Mouse (Mus musculus) intestine, embryonic 16.5 days (tissue): ENCODE results near the gene Atg13. TPM values are rescaled to one million over a fixed set of nuclear protein-coding genes. Genes with fewer than 3 reads are reported as not detected.
A peak's percentile ranks its signal among the peaks of the same experiment; 100 is the strongest.

ENCODE experiments used
- ATAC-seq: fragments of 200-750 bp; cut with Nextera tagmentation; 2 replicates; pipeline ENCODE4 v1.8.0; 2017; ENCODE audit warnings: moderate TSS enrichment, moderate library complexity
- H3K27ac ChIP-seq: fragments of 300-500 bp; sonication (generic); 2 replicates; pipeline ENCODE4 v1.5.1; 2014; ENCODE audit warnings: mild to moderate bottlenecking, low read length
- H3K27me3 ChIP-seq: fragments of 300-500 bp; sonication (generic); replicated peaks from 2 replicates; pipeline ENCODE4 v1.6.1; 2014; ENCODE audit warnings: low read length, control low read depth, mixed read lengths; ENCODE audit not compliant: control insufficient read depth, insufficient read depth
- H3K36me3 ChIP-seq: fragments of 300-500 bp; sonication (generic); 2 replicates; pipeline ENCODE4 v1.6.1; 2014; ENCODE audit warnings: low read length, control low read depth; ENCODE audit not compliant: control insufficient read depth, insufficient read depth
- H3K4me1 ChIP-seq: fragments of 300-500 bp; sonication (generic); 2 replicates; pipeline ENCODE4 v1.6.1; 2014; ENCODE audit warnings: low read length, control low read depth, mixed read lengths; ENCODE audit not compliant: control insufficient read depth, insufficient read depth
- H3K4me2 ChIP-seq: fragments of 300-500 bp; sonication (generic); 2 replicates; pipeline ENCODE4 v1.6.1; 2014; ENCODE audit warnings: low read depth, low read length, control low read depth
- H3K4me3 ChIP-seq: fragments of 300-500 bp; sonication (generic); 2 replicates; pipeline ENCODE4 v1.5.1; 2014; ENCODE audit warnings: mild to moderate bottlenecking, low read length
- H3K9ac ChIP-seq: fragments of 300-500 bp; sonication (generic); 2 replicates; pipeline ENCODE4 v1.6.1; 2014; ENCODE audit warnings: low read depth, low read length
- H3K9me3 ChIP-seq: fragments of 300-500 bp; sonication (generic); 2 replicates; pipeline ENCODE4 v1.6.1; 2016; ENCODE audit warnings: low read length, control low read depth; ENCODE audit not compliant: control insufficient read depth
- WGBS: fragments of 180-500 bp; shearing (Covaris S2); extraction: QIAGEN DNeasy Blood & Tissue Kit; methylation state at CpG from one replicate; pipeline ENCODE4 v1.1.7; 2014; 5-methylcytosine and 5-hydroxymethylcytosine counted together
- polyA plus RNA-seq: library from polyadenylated mRNA; unstranded; fragments of >200 nt; fragmentation: Nextera tagmentation; extraction: Ambion mirVana; gene quantifications from 2 replicates; pipeline ENCODE4 v1.2.1, GENCODE M21; 2015

Atg13 gene
- polyA plus RNA-seq, 1 experiment from 2014 or later = 22.9 TPM

- H3K4me2 ChIP-seq = no peak overlapping the region
- WGBS = 95% methylated on average over 5 of the region's 5 CpGs
- no peaks in the 10 kb centered on the region for H3K27me3 ChIP-seq
- ATAC-seq = no peak
- H3K4me1 ChIP-seq = no peaks in the 10 kb centered on the region
- H3K4me3 ChIP-seq = no peak overlapping the region
- H3K27ac ChIP-seq = no peak overlapping the region
- 0 out of 2 replicates have a peak, but pooled peaks cover 5% of the 10 kb centered on the region for H3K36me3 ChIP-seq
- H3K9me3 ChIP-seq = no peaks in the 10 kb centered on the region
- no peak overlapping the region for H3K9ac ChIP-seq
These were observed 35.5 kb downstream of the Atg13 start for GRCm38 (mm10) chr2:91674895-91675294.

GRCm38 (mm10) chr2:91673587-91673986, 36.8 kb downstream of the Atg13 start:
- no peak overlapping the region for H3K9ac ChIP-seq
- H3K9me3 ChIP-seq = no peaks in the 10 kb centered on the region
- WGBS = 88% methylated on average over 2 of the region's 2 CpGs
- peaks cover 15% of the 10 kb centered on the region; the same call in 1 of the 2 replicates for H3K36me3 ChIP-seq
- H3K4me2 ChIP-seq = no peak overlapping the region
- no peak overlapping the region for H3K4me3 ChIP-seq
- ATAC-seq = no peak
- H3K4me1 ChIP-seq = peaks cover 3% of the 10 kb centered on the region; the same call in 1 of the 2 replicates
- no peak overlapping the region for H3K27ac ChIP-seq
- H3K27me3 ChIP-seq = no peaks in the 10 kb centered on the region

- H3K4me2 ChIP-seq = no peak overlapping the region
- H3K9me3 ChIP-seq = no peaks in the 10 kb centered on the region
- no peaks in the 10 kb centered on the region for H3K27me3 ChIP-seq
- H3K4me1 ChIP-seq = peaks cover 3% of the 10 kb centered on the region; the same call in 1 of the 2 replicates
- WGBS = 84% methylated on average over 6 of the region's 6 CpGs
- no peak overlapping the region for H3K9ac ChIP-seq
- ATAC-seq = no peak
- peaks cover 13% of the 10 kb centered on the region for H3K36me3 ChIP-seq
- no peak overlapping the region for H3K27ac ChIP-seq
- no peak overlapping the region for H3K4me3 ChIP-seq
These were observed 40.3 kb downstream of the Atg13 start for GRCm38 (mm10) chr2:91670038-91670437.

- Histone ChIP-seq H3K9me3 (no peaks in the 10 kb centered on the region), H3K4me3 (no peak overlapping the region), H3K27me3 (no peaks in the 10 kb centered on the region), H3K9ac (no peak overlapping the region), H3K4me2 (no peak overlapping the region), H3K4me1 (peaks cover 3% of the 10 kb centered on the region; the same call in 1 of the 2 replicates), H3K27ac (no peak overlapping the region), H3K36me3 (peaks cover 19% of the 10 kb centered on the region)
- 88% methylated on average over 8 of the region's 8 CpGs for WGBS
- no peak for ATAC-seq
These were observed 41.0 kb downstream of the Atg13 start for GRCm38 (mm10) chr2:91669326-91669725.

- Histone ChIP-seq H3K9me3 (no peaks in the 10 kb centered on the region), H3K27me3 (no peaks in the 10 kb centered on the region), H3K27ac (no peak overlapping the region), H3K9ac (no peak overlapping the region), H3K4me2 (no peak overlapping the region), H3K36me3 (peaks cover 28% of the 10 kb centered on the region), H3K4me3 (no peak overlapping the region), H3K4me1 (peaks cover 3% of the 10 kb centered on the region; the same call in 1 of the 2 replicates)
- 63% methylated on average over 2 of the region's 2 CpGs for WGBS
- no peak; the same call in 1 of the 2 replicates for ATAC-seq
These were observed 42.6 kb downstream of the Atg13 start for GRCm38 (mm10) chr2:91667747-91668146.

- WGBS = 91% methylated on average over 6 of the region's 6 CpGs
- no peaks in the 10 kb centered on the region for H3K27me3 ChIP-seq
- no peak overlapping the region for H3K27ac ChIP-seq
- no peak overlapping the region for H3K9ac ChIP-seq
- H3K4me3 ChIP-seq = no peak overlapping the region
- H3K36me3 ChIP-seq = peaks cover 28% of the 10 kb centered on the region
- no peaks in the 10 kb centered on the region for H3K9me3 ChIP-seq
- ATAC-seq = no peak
- H3K4me1 ChIP-seq = peaks cover 3% of the 10 kb centered on the region; the same call in 1 of the 2 replicates
- H3K4me2 ChIP-seq = no peak overlapping the region
These were observed 43.9 kb downstream of the Atg13 start for GRCm38 (mm10) chr2:91666386-91666910.

- Histone ChIP-seq H3K27me3 (no peaks in the 10 kb centered on the region), H3K27ac (no peak overlapping the region), H3K4me2 (no peak overlapping the region), H3K4me3 (no peak overlapping the region), H3K9me3 (no peaks in the 10 kb centered on the region), H3K4me1 (peaks cover 2% of the 10 kb centered on the region; the same call in 1 of the 2 replicates), H3K9ac (no peak overlapping the region), H3K36me3 (peaks cover 26% of the 10 kb centered on the region)
- ATAC-seq = no peak
These were observed 45.6 kb downstream of the Atg13 start for GRCm38 (mm10) chr2:91664780-91665179.

GRCm38 (mm10) chr2:91660981-91661380, 49.4 kb downstream of the Atg13 start:
- Histone ChIP-seq H3K27me3 (no peaks in the 10 kb centered on the region), H3K27ac (no peak overlapping the region), H3K4me3 (no peak overlapping the region), H3K36me3 (peaks cover 27% of the 10 kb centered on the region), H3K4me1 (peaks cover 2% of the 10 kb centered on the region; the same call in 1 of the 2 replicates), H3K9me3 (no peaks in the 10 kb centered on the region), H3K4me2 (no peak overlapping the region), H3K9ac (no peak overlapping the region)
- ATAC-seq = peak; percentile 24; the same call in 1 of the 2 replicates
- 85% methylated on average over 6 of the region's 6 CpGs for WGBS

GRCm38 (mm10) chr2:91659657-91660056, 50.7 kb downstream of the Atg13 start:
- no peak for ATAC-seq
- 96% methylated on average over 8 of the region's 8 CpGs for WGBS
- Histone ChIP-seq H3K36me3 (peaks cover 36% of the 10 kb centered on the region), H3K27me3 (no peaks in the 10 kb centered on the region), H3K4me2 (no peak overlapping the region), H3K27ac (no peak overlapping the region), H3K4me1 (peaks cover 13% of the 10 kb centered on the region), H3K9ac (no peak overlapping the region), H3K9me3 (no peaks in the 10 kb centered on the region), H3K4me3 (no peak overlapping the region)

GRCm38 (mm10) chr2:91656774-91657173, 53.6 kb downstream of the Atg13 start:
- peaks cover 28% of the 10 kb centered on the region for H3K36me3 ChIP-seq
- no peak overlapping the region for H3K4me2 ChIP-seq
- no peaks in the 10 kb centered on the region for H3K9me3 ChIP-seq
- WGBS = 61% methylated on average over 8 of the region's 8 CpGs
- no peak overlapping the region for H3K27ac ChIP-seq
- H3K4me1 ChIP-seq = peaks cover 24% of the 10 kb centered on the region
- H3K9ac ChIP-seq = no peak overlapping the region
- H3K27me3 ChIP-seq = no peaks in the 10 kb centered on the region
- ATAC-seq = peak; percentile 23
- H3K4me3 ChIP-seq = no peak overlapping the region
